Mouse (Mus musculus): ENCODE results near the gene Polr1c. TPM values are rescaled to one million over a fixed set of nuclear protein-coding genes. Genes with fewer than 3 reads are reported as not detected.

Polr1c gene
- total and polyA plus RNA-seq, 3 experiments, result 195 to 197 TPM; not detected in 1

- Histone ChIP-seq H3K9ac (ENCODE audit: control insufficient read depth, low read depth, low read length, poor library complexity, severe bottlenecking) (no peak overlapping the region), H3K79me2 (ENCODE audit: control insufficient read depth, insufficient read depth, low read length, poor library complexity) (no peaks in the 10 kb centered on the region), H3K9me3 (replicated peaks; ENCODE audit: insufficient read depth, low read length) (no peaks in the 10 kb centered on the region), H3K27ac (ENCODE audit: control insufficient read depth, low read depth, low read length) (peak overlapping the region; percentile 48), H3K36me3 (ENCODE audit: control insufficient read depth in 1 of 2, insufficient read depth in 2 of 2, low read length in 2 of 2) (peaks cover 19 to 30% of the 10 kb centered on the region in 2 experiments), H3K4me3 (ENCODE audit: control insufficient read depth in 1 of 2, insufficient read depth in 1 of 2, low read depth in 2 of 2, low read length in 2 of 2) (no peak overlapping the region), H3K27me3 (ENCODE audit: control insufficient read depth in 1 of 2, insufficient read depth in 2 of 2, low read length in 2 of 2) (no peaks in the 10 kb centered on the region), H3K4me1 (ENCODE audit: control insufficient read depth in 1 of 2, insufficient read depth in 2 of 2, low read length in 2 of 2) (peaks cover 16 to 18% of the 10 kb centered on the region in 2 experiments)
- TF ChIP-seq TCF12 (IDR thresholded peaks at IDR 0.05; ENCODE audit: low read depth, low read length) (peak; percentile 70; the same call in 1 of the 2 replicates), GABPA (IDR thresholded peaks at IDR 0.05; ENCODE audit: low read depth, low read length) (no peak), POLR2AphosphoS2 (IDR thresholded peaks at IDR 0.05; ENCODE audit: low read length) (no peak), NRF1 (IDR thresholded peaks at IDR 0.05; ENCODE audit: insufficient read depth, low read depth, low read length, poor library complexity, severe bottlenecking) (no peak), ZKSCAN1 (IDR thresholded peaks at IDR 0.05; ENCODE audit: low read depth, low read length) (no peak), BHLHE40 (IDR thresholded peaks at IDR 0.05; ENCODE audit: borderline replicate concordance, low read depth, low read length) (no peak), ZMIZ1 (IDR thresholded peaks at IDR 0.05; ENCODE audit: low read depth, low read length) (no peak), ZC3H11A (IDR thresholded peaks at IDR 0.05; ENCODE audit: low read depth, low read length) (no peak), EP300 (IDR thresholded peaks at IDR 0.05; ENCODE audit: low read depth in 1 of 2, low read length in 2 of 2) (peak; percentile 14 to 52; a peak in 1 of 4 replicates), GATA1 (IDR thresholded peaks at IDR 0.05; ENCODE audit: low read depth, low read length) (peak; percentile 44), RAD21 (IDR thresholded peaks at IDR 0.05; ENCODE audit: low read depth, low read length) (no peak), MAX (IDR thresholded peaks at IDR 0.05; ENCODE audit: low read length) (no peak), MXI1 (IDR thresholded peaks at IDR 0.05; ENCODE audit: low read depth, low read length) (no peak), NELFE (IDR thresholded peaks at IDR 0.05; ENCODE audit: low read depth, low read length) (no peak)
- DNase-seq (ENCODE audit: low read depth, low spot score), result peak; percentile 30
Measured at GRCm38 (mm10) chr17:46237079-46237478, 10.8 kb downstream of the Polr1c start.

DNA sequence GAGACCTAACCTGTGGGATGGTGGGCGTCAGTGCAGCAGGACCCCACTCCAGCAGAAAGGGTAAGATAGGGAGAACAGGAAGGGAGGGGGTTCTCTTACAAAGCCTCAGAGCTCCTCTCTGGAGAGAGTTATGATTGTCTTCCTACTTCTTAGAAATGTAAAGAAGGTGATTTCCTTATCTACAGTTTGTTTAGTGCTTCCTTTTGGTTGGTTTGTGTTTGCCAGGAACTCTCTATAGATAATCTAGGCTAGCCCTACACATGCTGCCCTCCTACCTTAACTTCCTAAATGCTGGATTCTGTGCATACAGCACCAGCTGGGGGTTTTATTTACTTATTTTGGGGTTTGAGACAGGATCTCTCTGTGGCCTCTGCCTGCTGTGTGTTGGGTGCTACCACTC is 11.8 kb downstream of the Polr1c start:
- Histone ChIP-seq H3K4me3 (ENCODE audit: control insufficient read depth in 1 of 2, insufficient read depth in 1 of 2, low read depth in 2 of 2, low read length in 2 of 2) (no peak overlapping the region), H3K79me2 (ENCODE audit: control insufficient read depth, insufficient read depth, low read length, poor library complexity) (no peaks in the 10 kb centered on the region), H3K9me3 (replicated peaks; ENCODE audit: insufficient read depth, low read length) (no peaks in the 10 kb centered on the region), H3K27me3 (ENCODE audit: control insufficient read depth in 1 of 2, insufficient read depth in 2 of 2, low read length in 2 of 2) (no peaks in the 10 kb centered on the region), H3K9ac (ENCODE audit: control insufficient read depth, low read depth, low read length, poor library complexity, severe bottlenecking) (no peak overlapping the region; the same call in 1 of the 2 replicates), H3K27ac (ENCODE audit: control insufficient read depth, low read depth, low read length) (peak overlapping the region; percentile 48), H3K4me1 (ENCODE audit: control insufficient read depth in 1 of 2, insufficient read depth in 2 of 2, low read length in 2 of 2) (peaks cover 16 to 18% of the 10 kb centered on the region in 2 experiments), H3K36me3 (ENCODE audit: control insufficient read depth in 1 of 2, insufficient read depth in 2 of 2, low read length in 2 of 2) (peaks cover 19 to 33% of the 10 kb centered on the region in 2 experiments)
- DNase-seq (ENCODE audit: low read depth, low spot score), result peak; percentile 57
- no peak for TF ChIP-seq NRF1 (IDR thresholded peaks at IDR 0.05; ENCODE audit: insufficient read depth, low read depth, low read length, poor library complexity, severe bottlenecking)
- TF ChIP-seq MYC (IDR thresholded peaks at IDR 0.05; ENCODE audit: low read depth, low read length), result peak; percentile 49; the same call in 1 of the 2 replicates
- peak; percentile 60; the same call in 1 of the 2 replicates for TF ChIP-seq ETS1 (IDR thresholded peaks at IDR 0.05; ENCODE audit: low read depth, low read length)
- no peak for TF ChIP-seq ZNF384 (IDR thresholded peaks at IDR 0.05; ENCODE audit: low read depth, low read length)
- peak; percentile 43 for TF ChIP-seq TCF12 (IDR thresholded peaks at IDR 0.05; ENCODE audit: low read depth, low read length)
- TF ChIP-seq RCOR1 (IDR thresholded peaks at IDR 0.05; ENCODE audit: low read depth, low read length), result peak; percentile 81
- peak; percentile 54 to 72; a peak in 2 of 4 replicates for TF ChIP-seq EP300 (IDR thresholded peaks at IDR 0.05; ENCODE audit: low read depth in 1 of 2, low read length in 2 of 2)
- peak; percentile 59 for TF ChIP-seq SIN3A (IDR thresholded peaks at IDR 0.05; ENCODE audit: low read length)
- TF ChIP-seq GATA1 (IDR thresholded peaks at IDR 0.05; ENCODE audit: low read depth, low read length), result peak; percentile 82
- no peak; the same call in 1 of the 2 replicates for TF ChIP-seq BHLHE40 (IDR thresholded peaks at IDR 0.05; ENCODE audit: borderline replicate concordance, low read depth, low read length)

Measured in MEL (cell line).